Mouse (Mus musculus) MEL (cell line): ENCODE data around the gene Asb4.

ENCODE experiments used
- CHD1 ChIP-seq: IDR thresholded peaks from 2 replicates; pipeline ENCODE4 v1.6.1; 2012; ENCODE audit warnings: low read depth, mild to moderate bottlenecking, inconsistent platforms, low read length, improper control_type of control experiment
- CTCF ChIP-seq, 3 experiments: IDR thresholded peaks in 2 of 3; conservative IDR thresholded peaks in 1 of 3; 2 replicates each; pipeline ENCODE4 v1.5.1; 2011 to 2012; ENCODE audit warnings: low read length in 3 of 3, low read depth in 2 of 3, mild to moderate bottlenecking in 2 of 3, improper control_type of control experiment in 1 of 3, inconsistent platforms in 1 of 3, mixed read lengths in 1 of 3, moderate library complexity in 1 of 3; ENCODE audit not compliant: control insufficient read depth in 1 of 3, insufficient read depth in 1 of 3, poor library complexity in 1 of 3, severe bottlenecking in 1 of 3
- RAD21 ChIP-seq: IDR thresholded peaks from 2 replicates; pipeline ENCODE4 v1.6.1; 2011; ENCODE audit warnings: mild to moderate bottlenecking, low read depth, low read length, improper control_type of control experiment

DNA sequence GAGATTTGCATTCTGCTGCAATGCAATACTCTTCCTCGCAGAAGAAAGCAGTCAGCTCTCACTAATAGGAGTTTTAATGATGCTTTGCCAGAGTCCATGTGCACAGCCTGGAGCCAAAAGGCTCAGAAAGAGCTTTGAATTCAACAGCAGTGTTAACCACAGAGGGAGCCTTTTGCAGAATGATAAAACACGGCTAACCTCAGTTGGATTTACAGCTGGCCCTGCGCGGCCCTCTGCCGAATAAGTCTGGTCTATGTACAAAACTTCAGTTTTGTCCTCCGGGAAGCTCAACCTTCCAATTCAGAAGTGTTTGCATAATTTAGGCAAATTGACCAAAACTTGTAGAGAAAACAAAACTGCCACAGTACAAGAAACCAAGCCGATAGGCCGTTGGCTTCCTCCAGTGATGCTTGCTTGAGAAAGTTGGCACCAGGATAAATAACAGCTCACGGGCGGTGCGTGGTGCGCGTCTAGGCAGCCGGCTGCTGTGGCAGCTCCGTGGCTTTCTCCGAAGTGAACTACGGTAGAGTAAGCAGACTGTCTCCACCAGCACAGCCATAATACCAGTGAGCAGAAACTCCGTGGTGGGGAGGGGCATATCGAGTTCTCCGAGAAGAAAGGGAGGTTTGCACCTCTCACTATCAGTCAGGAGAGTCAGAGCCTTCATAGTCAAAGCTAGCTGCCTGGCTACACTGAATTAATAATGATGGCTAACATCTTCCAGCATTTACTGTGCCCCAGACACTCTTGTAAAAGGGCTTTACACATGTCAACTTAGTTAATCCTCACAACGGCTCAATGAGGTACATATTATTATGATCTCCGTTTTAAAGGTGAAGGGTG is 3.2 kb upstream of the Asb4 start:
- TF ChIP-seq RAD21, result no peak
- no peak for TF ChIP-seq CTCF (IDR thresholded peaks at IDR 0.05 in 2 of 3, conservative IDR thresholded peaks at IDR 0.05 in 1 of 3; ENCODE audit: control insufficient read depth in 1 of 3, insufficient read depth in 1 of 3, low read depth in 2 of 3, low read length in 3 of 3, poor library complexity in 1 of 3, severe bottlenecking in 1 of 3)
- TF ChIP-seq CHD1, result no peak
